Mouse (Mus musculus) heart, embryonic 14.5 days (tissue): ENCODE measurements around the gene Bglap3. TPM values are rescaled to one million over a fixed set of nuclear protein-coding genes. Genes with fewer than 3 reads are reported as not detected.
"Not testable (repeated sequence)": the region's sequence is repeated elsewhere in the genome, so short reads cannot be mapped to it uniquely, and the experiment has no call there.

Experiments
- ATAC-seq: fragments of 200-750 bp; cut with Nextera tagmentation; 2 replicates; pipeline ENCODE4 v1.8.0; 2017; ENCODE audit warnings: low read depth, moderate TSS enrichment; ENCODE audit not compliant: insufficient number of reproducible peaks, insufficient read depth, low FRiP score
- H3K27ac ChIP-seq, 2 experiments: fragments of 200-500 bp in 1 of 2; fragments of 300-500 bp in 1 of 2; sonication (generic) in 1 of 2; replicated peaks in 1 of 2; 2 replicates each; pipeline ENCODE4 v1.5.1; 2012 to 2014; ENCODE audit warnings: low read depth in 2 of 2, low read length in 2 of 2, control low read depth in 1 of 2, mild to moderate bottlenecking in 1 of 2, mixed read lengths in 1 of 2; ENCODE audit not compliant: control insufficient read depth in 1 of 2, insufficient read depth in 1 of 2
- H3K27me3 ChIP-seq: fragments of 300-500 bp; sonication (generic); 2 replicates; pipeline ENCODE4 v1.6.1; 2014; ENCODE audit warnings: mild to moderate bottlenecking, low read length, control low read depth; ENCODE audit not compliant: control insufficient read depth, insufficient read depth
- H3K36me3 ChIP-seq: fragments of 300-500 bp; sonication (generic); 2 replicates; pipeline ENCODE4 v1.6.1; 2014; ENCODE audit warnings: mild to moderate bottlenecking, control low read depth, low read length, mixed read lengths; ENCODE audit not compliant: control insufficient read depth, insufficient read depth
- H3K4me1 ChIP-seq, 2 experiments: fragments of 200-500 bp in 1 of 2; fragments of 300-500 bp in 1 of 2; sonication (generic) in 1 of 2; 2 replicates each; pipeline ENCODE4 v1.6.1; 2012 to 2014; ENCODE audit warnings: low read length in 2 of 2, control low read depth in 1 of 2, mixed read lengths in 1 of 2; ENCODE audit not compliant: control insufficient read depth in 2 of 2, insufficient read depth in 2 of 2
- H3K4me2 ChIP-seq: fragments of 300-500 bp; sonication (generic); 2 replicates; pipeline ENCODE4 v1.6.1; 2014; ENCODE audit warnings: mild to moderate bottlenecking, low read length
- H3K4me3 ChIP-seq, 2 experiments: fragments of 200-500 bp in 1 of 2; fragments of 300-500 bp in 1 of 2; sonication (generic) in 1 of 2; 2 replicates each; pipeline ENCODE4 v1.5.1; 2012 to 2014; ENCODE audit warnings: low read length in 2 of 2, mild to moderate bottlenecking in 2 of 2, control low read depth in 1 of 2, low read depth in 1 of 2, moderate library complexity in 1 of 2; ENCODE audit not compliant: control insufficient read depth in 1 of 2, insufficient read depth in 1 of 2
- H3K9ac ChIP-seq: fragments of 300-500 bp; sonication (generic); 2 replicates; pipeline ENCODE4 v1.6.1; 2014; ENCODE audit warnings: mild to moderate bottlenecking, low read length
- H3K9me3 ChIP-seq: fragments of 300-500 bp; sonication (generic); 2 replicates; pipeline ENCODE4 v1.6.1; 2016; ENCODE audit warnings: low read length, control low read depth; ENCODE audit not compliant: control insufficient read depth
- WGBS: fragments of 180-500 bp; shearing (Covaris S2); extraction: QIAGEN DNeasy Blood & Tissue Kit; methylation state at CpG from one replicate; pipeline ENCODE4 v1.1.7; 2014; 5-methylcytosine and 5-hydroxymethylcytosine counted together
- polyA plus RNA-seq: library from polyadenylated mRNA; unstranded; fragments of >200 nt; fragmentation: Nextera tagmentation; extraction: Ambion mirVana; gene quantifications from 2 replicates; pipeline ENCODE4 v1.2.1, GENCODE M21; 2014

The Bglap3 gene
- polyA plus RNA-seq, 1 experiment from 2014 or later, result not detected

- not testable (repeated sequence) for H3K27me3 ChIP-seq, H3K4me1 ChIP-seq, H3K36me3 ChIP-seq, H3K9ac ChIP-seq, H3K9me3 ChIP-seq, H3K4me3 ChIP-seq, H3K27ac ChIP-seq
- 14% methylated on average over 16 of the region's 19 CpGs for WGBS
- ATAC-seq, result peak; percentile 68; the same call in 1 of the 2 replicates
- H3K4me2 ChIP-seq, result peak overlapping the region; percentile 50
These were observed 3.4 kb upstream of the Bglap3 start for GRCm38 (mm10) chr3:88375750-88376626.

GRCm38 (mm10) chr3:88368511-88368910 lies 4.0 kb downstream of the Bglap3 start:
- not testable (repeated sequence) for H3K4me3 ChIP-seq, H3K9me3 ChIP-seq, H3K36me3 ChIP-seq, H3K9ac ChIP-seq, ATAC-seq, H3K27ac ChIP-seq, H3K4me2 ChIP-seq
- WGBS, result 65% methylated on average over 7 of the region's 7 CpGs
- peaks cover 17% of the 10 kb centered on the region for H3K27me3 ChIP-seq
- H3K4me1 ChIP-seq, result peaks cover 8 to 15% of the 10 kb centered on the region in 2 experiments

GRCm38 (mm10) chr3:88367517-88367916 lies 5.0 kb downstream of the Bglap3 start:
- not testable (repeated sequence) for H3K36me3 ChIP-seq, H3K4me3 ChIP-seq, H3K4me2 ChIP-seq, H3K27ac ChIP-seq, ATAC-seq, H3K9ac ChIP-seq, H3K9me3 ChIP-seq
- WGBS, result 56% methylated on average over 3 of the region's 7 CpGs
- Histone ChIP-seq H3K27me3 (peaks cover 17% of the 10 kb centered on the region), H3K4me1 (peaks cover 9 to 17% of the 10 kb centered on the region in 2 experiments)

GRCm38 (mm10) chr3:88366830-88367428 lies 5.6 kb downstream of the Bglap3 start:
- peak overlapping the region; percentile 42; the same call in 1 of the 2 replicates for H3K4me2 ChIP-seq
- not testable (repeated sequence) for H3K27ac ChIP-seq, H3K9me3 ChIP-seq, ATAC-seq, H3K9ac ChIP-seq
- H3K36me3 ChIP-seq, result peaks cover 12% of the 10 kb centered on the region
- peaks cover 17% of the 10 kb centered on the region for H3K27me3 ChIP-seq
- WGBS, result 7% methylated on average over 17 of the region's 22 CpGs
- peaks cover 9 to 17% of the 10 kb centered on the region in 2 experiments for H3K4me1 ChIP-seq
- H3K4me3 ChIP-seq, result 0 out of 4 replicates have a peak overlapping the region, but pooled peaks of 1 of the 2 experiments have one; percentile 19

GRCm38 (mm10) chr3:88365705-88366361 lies 6.7 kb downstream of the Bglap3 start:
- peaks cover 23% of the 10 kb centered on the region for H3K36me3 ChIP-seq
- H3K9ac ChIP-seq, result no peak overlapping the region
- H3K27me3 ChIP-seq, result peaks cover 17% of the 10 kb centered on the region
- H3K9me3 ChIP-seq, result peaks cover 8% of the 10 kb centered on the region; the same call in 1 of the 2 replicates
- no peak overlapping the region for H3K27ac ChIP-seq
- peaks cover 9 to 17% of the 10 kb centered on the region in 2 experiments for H3K4me1 ChIP-seq
- 43% methylated on average over 34 of the region's 34 CpGs for WGBS
- no peak overlapping the region for H3K4me2 ChIP-seq
- H3K4me3 ChIP-seq, result no peak overlapping the region
- ATAC-seq, result no peak

- Histone ChIP-seq H3K36me3 (peaks cover 38% of the 10 kb centered on the region), H3K27me3 (peaks cover 17% of the 10 kb centered on the region), H3K4me2 (peak within 1 kb of the TSS; percentile 59), H3K4me1 (peaks cover 14 to 17% of the 10 kb centered on the region in 2 experiments), H3K27ac (peak within 1 kb of the TSS in 1 of 2 experiments; percentile 62; a peak in 2 of 4 replicates), H3K9me3 (no peaks in the 10 kb centered on the region), H3K4me3 (peak within 1 kb of the TSS; percentile 8 to 17), H3K9ac (peak within 1 kb of the TSS; percentile 38)
- ATAC-seq, result peak; percentile 40; the same call in 1 of the 2 replicates
- WGBS, result 3% methylated on average over 16 of the region's 16 CpGs
These were observed 8.2 kb downstream of the Bglap3 start, which contains the start of gene Paqr6 for GRCm38 (mm10) chr3:88364337-88364736. TSS of gene Paqr6 (plus strand) at chr3:88364584.

- peaks cover 44% of the 10 kb centered on the region for H3K36me3 ChIP-seq
- peak overlapping the region in 1 of 2 experiments; percentile 62; a peak in 2 of 4 replicates for H3K27ac ChIP-seq
- no peak overlapping the region for H3K9ac ChIP-seq
- ATAC-seq, result no peak
- 25% methylated on average over 4 of the region's 4 CpGs for WGBS
- H3K9me3 ChIP-seq, result no peaks in the 10 kb centered on the region
- H3K4me2 ChIP-seq, result 0 out of 2 replicates have a peak overlapping the region, but pooled peaks have one; percentile 59
- H3K4me1 ChIP-seq, result peaks cover 15 to 22% of the 10 kb centered on the region in 2 experiments
- no peak overlapping the region for H3K4me3 ChIP-seq
- peaks cover 17% of the 10 kb centered on the region for H3K27me3 ChIP-seq
These were observed 8.8 kb downstream of the Bglap3 start for GRCm38 (mm10) chr3:88363700-88364099.
